Mouse (Mus musculus) small intestine, adult 2 months (tissue): ENCODE measurements around the gene Hsd17b3. TPM values are rescaled to one million over a fixed set of nuclear protein-coding genes. Genes with fewer than 3 reads are reported as not detected.

Experiments used
- H3K27ac ChIP-seq: fragments of 200-500 bp; 2 replicates; pipeline ENCODE4 v1.5.1; 2012; ENCODE audit warnings: low read depth, low read length, control low read depth, inconsistent platforms; ENCODE audit not compliant: insufficient read depth
- H3K27me3 ChIP-seq: fragments of 200-500 bp; 2 replicates; pipeline ENCODE4 v1.6.1; 2012; ENCODE audit warnings: mild to moderate bottlenecking, moderate library complexity, low read length, inconsistent platforms; ENCODE audit not compliant: control insufficient read depth, insufficient read depth
- H3K36me3 ChIP-seq: fragments of 200-500 bp; 2 replicates; pipeline ENCODE4 v1.6.1; 2012; ENCODE audit warnings: mild to moderate bottlenecking, low read length, control low read depth, inconsistent platforms; ENCODE audit not compliant: control insufficient read depth, insufficient read depth
- H3K4me1 ChIP-seq: fragments of 200-500 bp; 2 replicates; pipeline ENCODE4 v1.6.1; 2012; ENCODE audit warnings: low read length, inconsistent platforms, mixed read lengths; ENCODE audit not compliant: control insufficient read depth, insufficient read depth, insufficient read length
- H3K4me3 ChIP-seq: fragments of 200-500 bp; 2 replicates; pipeline ENCODE4 v1.5.1; 2012; ENCODE audit warnings: low read depth, mild to moderate bottlenecking, control low read depth, inconsistent platforms, low read length, moderate library complexity
- CTCF ChIP-seq: fragments of 200-500 bp; IDR thresholded peaks from 2 replicates; pipeline ENCODE4 v1.5.1; 2012; ENCODE audit warnings: low read depth, mild to moderate bottlenecking, control low read depth, inconsistent platforms, low read length, moderate library complexity, mixed read lengths; ENCODE audit not compliant: insufficient replicate concordance, insufficient read length; ENCODE audit errors: extremely low read depth
- POLR2A ChIP-seq: fragments of 200-500 bp; IDR thresholded peaks from 2 replicates; pipeline ENCODE4 v1.6.1; 2012; ENCODE audit warnings: low read depth, mild to moderate bottlenecking, control low read depth, inconsistent platforms, low read length, moderate library complexity
- WGBS: fragments of 180-500 bp; shearing (Covaris S2); methylation state at CpG from one replicate; pipeline ENCODE4 v1.1.7; 2018; 5-methylcytosine and 5-hydroxymethylcytosine counted together
- polyA plus RNA-seq: library from polyadenylated mRNA; depleted of rRNA; stranded (reverse); fragments of >200 nt; gene quantifications from 2 replicates; pipeline ENCODE4 v1.2.3, GENCODE M21; 2012; rRNA removed

Hsd17b3 gene
- not detected in 2 replicates for polyA plus RNA-seq

DNA sequence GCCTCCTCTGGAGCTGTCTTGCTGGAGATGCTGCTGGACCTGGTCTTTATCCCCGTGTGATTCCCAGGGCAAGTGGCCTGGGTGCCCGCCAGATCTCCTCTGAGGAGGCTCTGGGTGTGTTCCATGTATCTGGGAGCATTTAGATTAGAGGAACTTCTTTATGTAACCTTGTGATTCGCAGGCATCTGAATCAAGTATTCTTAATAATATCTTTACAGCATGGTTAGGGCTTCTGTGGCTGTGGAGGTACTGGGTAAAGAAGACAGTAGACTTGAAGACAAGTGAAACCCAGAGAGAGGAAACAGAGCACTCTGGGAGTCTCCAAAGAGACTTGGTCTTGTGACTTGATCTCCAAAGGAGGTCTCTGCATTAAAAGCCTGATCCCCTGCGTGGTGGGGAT lies at the start of gene Hsd17b3:
Gene Hsd17b3 (minus strand): TSS at position 101 of the 400 bp plus-strand sequence.
- TF ChIP-seq CTCF = no peak
- TF ChIP-seq POLR2A = no peak
- Histone ChIP-seq H3K27ac (no peak within 1 kb of the TSS), H3K4me3 (no peak within 1 kb of the TSS), H3K27me3 (no peaks in the 10 kb centered on the region), H3K36me3 (no peaks in the 10 kb centered on the region), H3K4me1 (no peaks in the 10 kb centered on the region)
- WGBS = 71% methylated on average over 4 of the region's 4 CpGs

DNA sequence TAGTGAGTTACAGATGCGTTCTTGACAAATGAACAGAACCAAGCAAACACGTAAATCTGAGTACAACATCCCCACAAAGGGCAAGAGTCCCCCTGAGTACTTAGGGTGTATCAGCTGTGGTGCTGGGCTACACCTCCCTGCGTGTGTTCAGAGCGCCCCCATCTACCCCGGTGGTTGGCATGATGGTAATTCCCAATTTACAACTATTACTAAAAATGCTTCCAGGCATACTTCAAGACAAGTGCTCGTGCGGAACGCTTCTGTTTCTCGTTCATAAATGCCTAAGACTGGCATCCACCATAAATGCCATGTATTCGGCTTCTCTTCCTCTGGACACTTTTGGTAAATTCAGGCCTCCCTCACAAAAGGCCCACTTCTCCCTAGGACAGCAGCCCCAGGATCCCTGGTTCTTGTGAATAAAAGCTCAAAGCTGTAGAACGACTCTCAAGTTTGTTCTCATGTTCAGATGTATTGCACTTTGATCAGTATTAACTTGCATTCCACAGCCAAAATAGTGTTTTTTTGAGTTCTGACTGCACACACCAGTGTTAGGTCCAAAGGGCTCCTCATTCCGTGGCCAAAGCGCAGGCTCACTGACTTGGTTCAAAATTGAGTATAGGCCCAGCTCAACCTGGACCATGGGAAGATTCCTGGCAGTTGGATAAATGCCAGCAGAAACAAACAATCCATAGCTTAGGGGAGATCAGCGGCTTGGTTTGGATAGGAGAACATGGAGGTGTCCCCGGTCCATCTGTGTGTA lies 40.8 kb upstream of the Hsd17b3 start:
- WGBS = 26% methylated on average over 15 of the region's 15 CpGs
- H3K4me1 ChIP-seq = peaks cover 3% of the 10 kb centered on the region; the same call in 1 of the 2 replicates
- H3K27ac ChIP-seq = peak overlapping the region; percentile 82
- peak overlapping the region; percentile 78 for H3K4me3 ChIP-seq
- H3K36me3 ChIP-seq = 0 out of 2 replicates have a peak, but pooled peaks cover 1% of the 10 kb centered on the region
- no peaks in the 10 kb centered on the region for H3K27me3 ChIP-seq
- TF ChIP-seq CTCF (peak; percentile 54; the same call in 1 of the 2 replicates), POLR2A (no peak)

- Histone ChIP-seq H3K27me3 (no peaks in the 10 kb centered on the region), H3K4me3 (peak within 1 kb of the TSS; percentile 78), H3K36me3 (no peaks in the 10 kb centered on the region), H3K27ac (peak within 1 kb of the TSS; percentile 82), H3K4me1 (peaks cover 3% of the 10 kb centered on the region; the same call in 1 of the 2 replicates)
- 4% methylated on average over 44 of the region's 44 CpGs for WGBS
- no peak for TF ChIP-seq CTCF
- TF ChIP-seq POLR2A = peak; percentile 78; the same call in 1 of the 2 replicates
Observed at GRCm38 (mm10) chr13:64128858-64129615, 40.0 kb upstream of the Hsd17b3 start, which contains the start of gene Slc35d2. Slc35d2 (minus strand) TSS chr13:64129368.

DNA sequence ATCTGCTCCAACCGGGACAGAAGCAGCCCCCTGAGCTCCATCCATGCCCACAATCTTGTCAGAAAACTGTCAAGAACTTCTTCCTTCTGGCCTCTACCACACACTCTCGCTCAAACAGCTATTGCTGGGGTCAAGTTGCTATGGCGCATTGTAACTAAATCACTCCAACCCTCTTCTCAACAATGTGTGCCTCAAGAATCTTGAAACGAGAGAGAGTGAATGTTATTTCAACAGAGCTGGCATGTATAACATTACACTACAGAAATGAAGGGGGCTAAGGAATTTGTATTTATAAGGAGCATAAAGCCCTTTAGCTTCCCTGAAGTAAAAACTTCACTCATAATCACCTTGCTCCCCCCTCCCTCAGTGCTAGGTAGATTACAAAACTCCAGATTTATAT lies 37.3 kb upstream of the Hsd17b3 start:
- Histone ChIP-seq H3K4me1 (peaks cover 3% of the 10 kb centered on the region; the same call in 1 of the 2 replicates), H3K4me3 (no peak overlapping the region), H3K27ac (no peak overlapping the region), H3K36me3 (no peaks in the 10 kb centered on the region; the same call in 1 of the 2 replicates), H3K27me3 (no peaks in the 10 kb centered on the region)
- WGBS = 90% methylated on average over 4 of the region's 4 CpGs
- TF ChIP-seq POLR2A (no peak), CTCF (no peak)

DNA sequence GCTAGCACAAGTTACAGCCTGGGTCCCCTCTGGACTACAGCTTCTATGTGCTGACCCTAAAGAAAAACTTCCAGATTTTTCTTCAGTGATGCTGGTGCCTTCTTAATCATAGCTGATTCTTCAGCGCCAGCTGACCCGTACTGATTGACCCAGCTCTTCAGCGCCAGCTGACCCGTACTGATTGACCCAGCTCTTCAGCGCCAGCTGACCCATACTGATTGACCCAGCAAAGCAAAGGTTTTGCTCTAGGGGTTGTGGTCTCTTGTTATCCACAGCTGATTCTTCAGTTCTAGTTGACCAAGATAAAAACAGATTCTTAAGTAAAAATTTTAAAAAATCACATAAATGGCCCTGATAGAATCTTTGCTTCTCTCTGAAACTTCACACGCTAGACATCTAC lies 35.9 kb upstream of the Hsd17b3 start:
- Histone ChIP-seq H3K27ac (no peak overlapping the region), H3K27me3 (no peaks in the 10 kb centered on the region), H3K36me3 (peaks cover 3% of the 10 kb centered on the region), H3K4me1 (peaks cover 3% of the 10 kb centered on the region; the same call in 1 of the 2 replicates), H3K4me3 (no peak overlapping the region)
- no peak for TF ChIP-seq POLR2A
- no peak for TF ChIP-seq CTCF
- WGBS = 94% methylated on average over 6 of the region's 6 CpGs

DNA sequence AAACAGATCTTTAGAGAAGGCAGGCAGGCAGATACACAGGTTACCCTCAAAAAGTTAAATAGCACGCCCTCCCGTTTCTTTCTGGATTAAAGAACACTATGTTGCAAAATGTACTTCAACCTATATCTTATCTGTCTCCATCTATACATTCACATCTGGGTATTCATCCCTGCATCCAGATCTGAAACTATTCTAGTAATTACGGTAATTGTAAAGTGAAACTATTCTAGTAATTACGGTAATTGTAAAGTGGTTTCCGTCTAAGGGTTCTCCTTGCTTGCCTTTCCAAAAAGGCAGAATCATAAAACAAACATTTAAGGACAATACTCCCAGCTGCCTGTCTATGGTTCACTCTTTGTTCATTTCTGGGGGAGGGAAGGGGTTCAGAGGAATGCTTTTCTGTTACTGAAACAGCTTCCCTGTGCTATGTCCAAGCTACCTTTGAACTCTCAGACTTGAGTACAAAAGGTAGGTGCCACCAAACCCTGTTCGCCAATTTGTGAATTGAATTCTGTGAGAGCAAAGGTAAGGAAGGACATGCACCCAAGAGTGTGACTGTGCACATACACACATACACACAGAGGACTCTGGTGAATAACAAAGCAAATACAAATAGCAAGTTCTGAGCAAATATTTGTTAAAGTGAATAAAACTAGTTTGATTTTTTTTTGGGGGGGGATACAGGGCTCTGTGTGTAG lies 34.6 kb upstream of the Hsd17b3 start:
- Histone ChIP-seq H3K27ac (0 out of 2 replicates have a peak overlapping the region, but pooled peaks have one; percentile 17), H3K4me1 (no peaks in the 10 kb centered on the region; the same call in 1 of the 2 replicates), H3K36me3 (peaks cover 3% of the 10 kb centered on the region), H3K4me3 (no peak overlapping the region), H3K27me3 (no peaks in the 10 kb centered on the region)
- no peak for TF ChIP-seq POLR2A
- no peak for TF ChIP-seq CTCF
- WGBS = 47% methylated on average over 6 of the region's 6 CpGs
